Mouse (Mus musculus) hindbrain, embryonic 15.5 days (tissue): ENCODE data around the gene Hhatl. TPM values are rescaled to one million over a fixed set of nuclear protein-coding genes. Genes with fewer than 3 reads are reported as not detected.

Experiments used
- ATAC-seq: fragments of 200-750 bp; cut with Nextera tagmentation; 2 replicates; pipeline ENCODE4 v1.8.0; 2017; ENCODE audit warnings: low read depth, moderate number of reproducible peaks, moderate TSS enrichment; ENCODE audit not compliant: low FRiP score
- H3K27ac ChIP-seq: fragments of 300-500 bp; sonication (generic); replicated peaks from 2 replicates; pipeline ENCODE4 v1.5.1; 2015; ENCODE audit warnings: mild to moderate bottlenecking, inconsistent platforms
- H3K27me3 ChIP-seq: fragments of 300-500 bp; sonication (generic); 2 replicates; pipeline ENCODE4 v1.6.1; 2015; ENCODE audit warnings: control low read depth, inconsistent platforms
- H3K36me3 ChIP-seq: fragments of 300-500 bp; sonication (generic); 2 replicates; pipeline ENCODE4 v1.6.1; 2015; ENCODE audit warnings: control low read depth, inconsistent platforms
- H3K4me1 ChIP-seq: fragments of 300-500 bp; sonication (generic); replicated peaks from 2 replicates; pipeline ENCODE4 v1.6.1; 2015; ENCODE audit warnings: control low read depth, inconsistent platforms
- H3K4me2 ChIP-seq: fragments of 300-500 bp; sonication (generic); 2 replicates; pipeline ENCODE4 v1.6.1; 2015; ENCODE audit warnings: moderate library complexity, mild to moderate bottlenecking, inconsistent platforms
- H3K4me3 ChIP-seq: fragments of 300-500 bp; sonication (generic); 2 replicates; pipeline ENCODE4 v1.5.1; 2015; ENCODE audit warnings: mild to moderate bottlenecking, inconsistent platforms
- H3K9ac ChIP-seq: fragments of 300-500 bp; sonication (generic); 2 replicates; pipeline ENCODE4 v1.6.1; 2015; ENCODE audit warnings: inconsistent platforms
- H3K9me3 ChIP-seq: fragments of 300-500 bp; sonication (generic); 2 replicates; pipeline ENCODE4 v1.6.1; 2016; ENCODE audit warnings: control low read depth, inconsistent platforms
- WGBS: fragments of 180-500 bp; shearing (Covaris S2); methylation state at CpG from one replicate; pipeline ENCODE4 v1.1.7; 2015; 5-methylcytosine and 5-hydroxymethylcytosine counted together
- polyA plus RNA-seq: library from polyadenylated mRNA; unstranded; fragments of >200 nt; fragmentation: Nextera tagmentation; extraction: Ambion mirVana; gene quantifications from 2 replicates; pipeline ENCODE4 v1.2.1, GENCODE M21; 2015

Hhatl gene
- polyA plus RNA-seq, 1 experiment from 2014 or later, result 0.19 TPM

DNA sequence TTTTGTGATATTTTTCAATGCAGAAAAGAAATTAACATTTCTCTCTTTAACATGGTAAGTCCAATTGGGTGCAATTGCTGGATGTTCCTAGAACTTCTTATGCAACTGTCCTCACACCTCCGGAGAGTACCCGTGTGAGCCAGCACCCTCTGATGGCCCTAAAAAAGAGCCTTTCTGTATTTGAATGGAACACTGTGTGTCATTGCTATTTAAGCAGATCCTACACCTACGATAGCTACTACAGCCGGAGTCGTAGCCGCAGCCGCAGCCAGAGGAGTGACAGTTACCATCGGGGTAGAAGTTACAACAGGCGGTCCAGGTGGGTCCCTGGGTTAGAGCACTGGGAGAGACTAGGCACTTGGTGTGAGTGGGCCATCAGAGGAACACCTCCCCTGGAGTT lies 39.5 kb downstream of the Hhatl start:
- H3K9me3 ChIP-seq, result no peaks in the 10 kb centered on the region
- H3K9ac ChIP-seq, result no peak overlapping the region
- H3K4me2 ChIP-seq, result no peak overlapping the region
- ATAC-seq, result no peak
- H3K4me1 ChIP-seq, result peaks cover 5% of the 10 kb centered on the region
- H3K27me3 ChIP-seq, result no peaks in the 10 kb centered on the region
- H3K27ac ChIP-seq, result no peak overlapping the region
- WGBS, result 98% methylated on average over 9 of the region's 9 CpGs
- H3K36me3 ChIP-seq, result peaks cover 86% of the 10 kb centered on the region
- no peak overlapping the region for H3K4me3 ChIP-seq

DNA sequence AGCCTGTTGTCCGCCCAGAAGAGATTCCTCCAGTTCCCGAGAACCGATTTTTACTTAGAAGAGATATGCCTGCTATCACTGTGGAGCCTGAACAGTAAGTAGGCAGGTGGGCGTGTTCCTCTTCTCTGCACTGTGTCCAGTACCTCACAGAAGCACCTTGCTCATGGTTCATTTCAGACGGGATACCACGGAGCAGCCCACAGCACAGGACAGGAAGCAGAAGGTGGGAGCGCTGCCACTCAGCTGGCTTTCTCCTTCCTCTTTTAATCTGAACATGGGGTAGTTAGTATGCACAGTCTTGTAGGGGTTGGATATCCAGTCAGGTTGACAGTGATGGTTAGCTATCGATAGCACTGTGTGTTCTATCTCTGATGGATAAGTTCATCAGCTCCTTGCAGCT lies 48.3 kb downstream of the Hhatl start:
- no peak overlapping the region for H3K4me3 ChIP-seq
- H3K9me3 ChIP-seq, result no peaks in the 10 kb centered on the region
- no peak overlapping the region for H3K9ac ChIP-seq
- H3K36me3 ChIP-seq, result peaks cover 77% of the 10 kb centered on the region
- H3K27me3 ChIP-seq, result no peaks in the 10 kb centered on the region
- no peak for ATAC-seq
- H3K27ac ChIP-seq, result no peak overlapping the region
- no peaks in the 10 kb centered on the region for H3K4me1 ChIP-seq
- no peak overlapping the region for H3K4me2 ChIP-seq
- 93% methylated on average over 8 of the region's 8 CpGs for WGBS

DNA sequence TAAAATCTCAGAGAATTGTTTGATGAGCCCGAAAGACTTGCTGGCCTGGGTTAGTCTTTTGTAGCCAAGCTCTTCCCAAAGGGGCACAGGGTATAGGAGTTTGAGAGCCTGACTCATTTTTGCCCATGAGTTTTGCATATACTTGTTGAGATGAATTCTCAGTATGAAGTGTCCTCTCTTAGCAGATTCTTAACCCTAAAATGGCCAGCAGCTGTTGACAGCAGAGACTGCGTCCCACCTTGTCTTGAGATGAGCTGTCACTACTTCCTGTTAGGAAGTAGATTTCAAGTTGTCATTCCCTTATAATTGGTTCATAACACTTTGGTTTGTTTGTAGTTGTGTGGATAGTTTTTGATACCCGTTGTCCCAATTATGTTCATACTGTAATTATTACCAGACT lies 51.1 kb downstream of the Hhatl start:
- H3K9me3 ChIP-seq, result no peaks in the 10 kb centered on the region
- no peak overlapping the region for H3K9ac ChIP-seq
- no peak overlapping the region for H3K27ac ChIP-seq
- no peak overlapping the region for H3K4me2 ChIP-seq
- peaks cover 53% of the 10 kb centered on the region for H3K36me3 ChIP-seq
- H3K4me1 ChIP-seq, result no peaks in the 10 kb centered on the region
- no peak for ATAC-seq
- H3K4me3 ChIP-seq, result no peak overlapping the region
- WGBS, result 97% methylated on average over 3 of the region's 3 CpGs
- no peaks in the 10 kb centered on the region for H3K27me3 ChIP-seq

DNA sequence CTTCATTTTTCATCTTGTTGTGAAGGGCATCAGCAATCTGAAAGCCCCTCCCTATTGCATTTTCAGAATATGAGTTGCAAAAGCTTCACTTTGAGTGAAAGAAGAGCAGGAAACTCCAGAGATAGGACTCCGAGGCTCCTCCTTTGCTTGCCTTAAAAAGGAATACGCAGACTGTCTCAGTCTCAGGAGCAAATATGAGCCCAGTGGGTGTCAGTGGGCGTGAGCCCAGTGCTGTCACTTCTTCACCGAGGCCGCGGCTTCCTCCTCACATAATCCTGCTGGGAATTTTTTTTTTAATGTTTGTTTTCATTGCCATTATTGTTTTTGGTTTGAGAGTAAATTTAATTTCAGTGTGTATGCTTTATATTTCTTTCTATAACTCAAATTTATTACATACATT lies 51.8 kb downstream of the Hhatl start:
- Histone ChIP-seq H3K27me3 (no peaks in the 10 kb centered on the region), H3K9ac (no peak overlapping the region), H3K27ac (no peak overlapping the region), H3K9me3 (no peaks in the 10 kb centered on the region), H3K4me1 (no peaks in the 10 kb centered on the region), H3K4me3 (no peak overlapping the region), H3K4me2 (no peak overlapping the region), H3K36me3 (peaks cover 48% of the 10 kb centered on the region)
- WGBS, result 86% methylated on average over 6 of the region's 6 CpGs
- ATAC-seq, result no peak

Other genes starting within 250 kb of the Hhatl start
- gene Lyzl4, start 150.4 kb downstream of the Hhatl start, polyA plus RNA-seq, result 0.26 TPM in 1 of 2 replicates, not detected in the other
- 0.30 and 0.43 TPM in 2 replicates for gene Vipr1, start 149.8 kb downstream of the Hhatl start, polyA plus RNA-seq
- 30.3 and 32.8 TPM in 2 replicates for gene Sec22c, start 87.0 kb downstream of the Hhatl start, polyA plus RNA-seq
- gene Ss18l2, start 82.2 kb downstream of the Hhatl start, polyA plus RNA-seq, result 168 and 174 TPM in 2 replicates
- gene Nktr, start 73.3 kb downstream of the Hhatl start, polyA plus RNA-seq, result 45.0 and 53.8 TPM in 2 replicates
- 32.9 and 33.2 TPM in 2 replicates for gene Zfp651, start 33.2 kb downstream of the Hhatl start, polyA plus RNA-seq
- 1.4 and 1.8 TPM in 2 replicates for gene Klhl40, start 14.9 kb downstream of the Hhatl start, polyA plus RNA-seq
- 3.2 and 3.5 TPM in 2 replicates for gene Ccdc13, start 47.0 kb upstream of the Hhatl start, polyA plus RNA-seq
- gene Higd1a, start 65.9 kb upstream of the Hhatl start, polyA plus RNA-seq, result 157 and 160 TPM in 2 replicates
- gene Ackr2, start 105.8 kb upstream of the Hhatl start, polyA plus RNA-seq, result 2.9 and 3.0 TPM in 2 replicates
- not detected in 2 replicates for gene Cyp8b1, start 123.8 kb upstream of the Hhatl start, polyA plus RNA-seq
- gene Fam198a, start 158.5 kb upstream of the Hhatl start, polyA plus RNA-seq, result 1.8 and 2.1 TPM in 2 replicates
- 36.1 and 36.2 TPM in 2 replicates for gene Pomgnt2, start 204.6 kb upstream of the Hhatl start, polyA plus RNA-seq